Mouse (Mus musculus) MEL (cell line): ENCODE measurements around the gene Kcnmb1. TPM values are rescaled to one million over a fixed set of nuclear protein-coding genes. Genes with fewer than 3 reads are reported as not detected.

Experiments used
- DNase-seq: peaks from one replicate; pipeline ENCODE4 v3.0.0; 2011; ENCODE audit warnings: low read depth, low spot score
- H3K27ac ChIP-seq: 2 replicates; pipeline ENCODE4 v1.5.1; 2012; ENCODE audit warnings: low read depth, mild to moderate bottlenecking, control low read depth, low read length, moderate library complexity; ENCODE audit not compliant: control insufficient read depth
- H3K27me3 ChIP-seq, 2 experiments: fragments of 150-350 bp in 1 of 2; sonication (generic) in 1 of 2; 2 replicates each; pipeline ENCODE4 v1.6.1; 2012; ENCODE audit warnings: low read length in 2 of 2, mild to moderate bottlenecking in 2 of 2, improper control_type of control experiment in 1 of 2, moderate library complexity in 1 of 2; ENCODE audit not compliant: insufficient read depth in 2 of 2, control insufficient read depth in 1 of 2
- H3K36me3 ChIP-seq, 2 experiments: 2 replicates each; pipeline ENCODE4 v1.6.1; 2012 to 2014; ENCODE audit warnings: low read length in 2 of 2, improper control_type of control experiment in 1 of 2, inconsistent platforms in 1 of 2, mild to moderate bottlenecking in 1 of 2; ENCODE audit not compliant: insufficient read depth in 2 of 2, control insufficient read depth in 1 of 2
- H3K4me1 ChIP-seq, 2 experiments: fragments of 150-350 bp in 1 of 2; sonication (generic) in 1 of 2; 2 replicates each; pipeline ENCODE4 v1.6.1; 2012; ENCODE audit warnings: low read length in 2 of 2, improper control_type of control experiment in 1 of 2, mild to moderate bottlenecking in 1 of 2; ENCODE audit not compliant: insufficient read depth in 2 of 2, control insufficient read depth in 1 of 2
- H3K4me3 ChIP-seq, 2 experiments: fragments of 150-350 bp in 1 of 2; sonication (generic) in 1 of 2; 2 replicates each; pipeline ENCODE4 v1.5.1; 2012; ENCODE audit warnings: low read depth in 2 of 2, low read length in 2 of 2, mild to moderate bottlenecking in 2 of 2, moderate library complexity in 2 of 2, control low read depth in 1 of 2, improper control_type of control experiment in 1 of 2; ENCODE audit not compliant: control insufficient read depth in 1 of 2, insufficient read depth in 1 of 2
- H3K79me2 ChIP-seq: 2 replicates; pipeline ENCODE4 v1.6.1; 2012; ENCODE audit warnings: mild to moderate bottlenecking, low read length, moderate library complexity; ENCODE audit not compliant: control insufficient read depth, poor library complexity, insufficient read depth
- H3K9ac ChIP-seq: 2 replicates; pipeline ENCODE4 v1.6.1; 2012; ENCODE audit warnings: low read depth, mild to moderate bottlenecking, control low read depth, low read length, moderate library complexity; ENCODE audit not compliant: control insufficient read depth, poor library complexity, severe bottlenecking
- H3K9me3 ChIP-seq: fragments of 150-350 bp; sonication (generic); replicated peaks from 2 replicates; pipeline ENCODE4 v1.6.1; 2012; ENCODE audit warnings: mild to moderate bottlenecking, low read length, improper control_type of control experiment, moderate library complexity; ENCODE audit not compliant: insufficient read depth
- CTCF ChIP-seq, 3 experiments: IDR thresholded peaks in 2 of 3; conservative IDR thresholded peaks in 1 of 3; 2 replicates each; pipeline ENCODE4 v1.5.1; 2011 to 2012; ENCODE audit warnings: low read length in 3 of 3, low read depth in 2 of 3, mild to moderate bottlenecking in 2 of 3, improper control_type of control experiment in 1 of 3, inconsistent platforms in 1 of 3, mixed read lengths in 1 of 3, moderate library complexity in 1 of 3; ENCODE audit not compliant: control insufficient read depth in 1 of 3, insufficient read depth in 1 of 3, poor library complexity in 1 of 3, severe bottlenecking in 1 of 3
- E2F4 ChIP-seq: IDR thresholded peaks from 2 replicates; pipeline ENCODE4 v1.6.1; 2011; ENCODE audit warnings: low read depth, low read length, improper control_type of control experiment, borderline replicate concordance
- ELF1 ChIP-seq: IDR thresholded peaks from 2 replicates; pipeline ENCODE4 v1.6.1; 2014; ENCODE audit warnings: low read depth, mild to moderate bottlenecking, inconsistent platforms, low read length, improper control_type of control experiment, moderate library complexity
- MAFK ChIP-seq: IDR thresholded peaks from 2 replicates; pipeline ENCODE4 v1.6.1; 2011; ENCODE audit warnings: low read depth, mild to moderate bottlenecking, low read length, improper control_type of control experiment, borderline replicate concordance
- MAX ChIP-seq: IDR thresholded peaks from 2 replicates; pipeline ENCODE4 v1.6.1; 2011; ENCODE audit warnings: low read length, improper control_type of control experiment
- MXI1 ChIP-seq: IDR thresholded peaks from 2 replicates; pipeline ENCODE4 v1.6.1; 2011; ENCODE audit warnings: mild to moderate bottlenecking, low read depth, low read length, improper control_type of control experiment
- SMC3 ChIP-seq: IDR thresholded peaks from 2 replicates; pipeline ENCODE4 v1.6.1; 2011; ENCODE audit warnings: low read depth, low read length, improper control_type of control experiment
- USF1 ChIP-seq: IDR thresholded peaks from 2 replicates; pipeline ENCODE4 v1.6.1; 2014; ENCODE audit warnings: low read depth, mild to moderate bottlenecking, inconsistent platforms, low read length, improper control_type of control experiment, moderate library complexity
- ZNF384 ChIP-seq: IDR thresholded peaks from 2 replicates; pipeline ENCODE4 v1.6.1; 2012; ENCODE audit warnings: low read depth, mild to moderate bottlenecking, inconsistent platforms, low read length, improper control_type of control experiment
- polyA plus RNA-seq, 2 experiments: library from polyadenylated mRNA; stranded (reverse) in 1 of 2; unstranded in 1 of 2; fragments of >175 nt in 1 of 2; fragments of >200 nt in 1 of 2; gene quantifications; 2 replicates each; pipeline versions ENCODE4 v1.2.1 to v1.2.4; 2012; ENCODE audit warnings: low replicate concordance in 2 of 2, low read depth in 1 of 2; ENCODE audit not compliant: insufficient read length in 2 of 2, insufficient read depth in 1 of 2, missing spikeins in 1 of 2
- total RNA-seq: library from RNA; depleted of rRNA; stranded (reverse); fragments of 300-350 nt; gene quantifications from 2 replicates; pipeline ENCODE4 v1.2.3, GENCODE M21; 2012

Kcnmb1 gene
- total and polyA plus RNA-seq, 3 experiments: 0.15 to 0.85 TPM; not detected in 1

DNA sequence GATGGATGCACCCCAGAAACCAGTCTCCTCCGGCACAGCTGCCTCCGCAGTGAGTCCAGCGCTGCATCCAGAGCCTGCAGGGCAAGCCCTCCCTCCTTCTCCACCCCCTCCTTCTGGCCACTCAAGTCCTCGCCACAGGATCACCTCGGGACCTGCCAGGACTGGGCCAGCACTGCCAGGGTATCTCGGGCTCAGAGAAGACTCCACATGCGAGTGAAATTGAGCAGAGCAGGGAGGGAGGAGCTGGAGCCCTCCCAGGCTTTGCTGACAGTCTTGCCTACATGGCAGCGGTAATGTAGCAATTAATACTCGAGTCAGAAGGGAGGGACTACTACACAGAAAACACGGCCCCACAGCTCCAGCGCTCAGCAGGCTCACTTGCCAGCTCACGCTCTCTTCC, 30.1 kb downstream of the Kcnmb1 start, which contains the start of gene Kcnip1:
Kcnip1 (minus strand) TSS at position 215 of the 400 bp plus-strand sequence.
- no peak within 1 kb of the TSS for H3K4me3 ChIP-seq
- no peaks in the 10 kb centered on the region for H3K27me3 ChIP-seq
- no peaks in the 10 kb centered on the region for H3K9me3 ChIP-seq
- H3K36me3 ChIP-seq: no peaks in the 10 kb centered on the region
- no peak for DNase-seq
- no peaks in the 10 kb centered on the region for H3K79me2 ChIP-seq
- no peak within 1 kb of the TSS for H3K27ac ChIP-seq
- no peaks in the 10 kb centered on the region for H3K4me1 ChIP-seq
- H3K9ac ChIP-seq: no peak within 1 kb of the TSS
- no peak for TF ChIP-seq SMC3

DNA sequence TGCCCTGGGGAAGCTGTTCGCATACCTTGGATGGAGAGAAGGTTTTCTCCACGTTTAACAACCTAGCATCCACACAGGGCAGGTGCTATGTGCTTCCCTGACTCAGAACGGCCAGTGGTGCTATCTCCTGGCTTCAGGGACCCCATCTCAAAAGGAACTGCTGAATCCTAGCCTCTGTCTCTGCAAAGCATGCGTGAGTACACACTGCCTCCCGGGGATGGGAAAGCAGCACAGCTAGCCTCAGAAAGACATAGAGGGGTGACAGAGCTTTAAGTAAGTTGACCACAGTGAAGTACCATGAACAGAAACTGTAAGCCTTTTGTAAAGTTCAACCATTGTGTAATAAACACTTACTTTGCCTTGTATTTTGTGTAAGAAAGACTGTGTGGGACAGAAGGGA, 30.7 kb downstream of the Kcnmb1 start:
- H3K9ac ChIP-seq: no peak overlapping the region
- H3K27ac ChIP-seq: no peak overlapping the region
- H3K4me1 ChIP-seq: no peaks in the 10 kb centered on the region
- no peak for DNase-seq
- no peaks in the 10 kb centered on the region for H3K9me3 ChIP-seq
- H3K36me3 ChIP-seq: no peaks in the 10 kb centered on the region
- no peak overlapping the region for H3K4me3 ChIP-seq
- TF ChIP-seq CTCF (IDR thresholded peaks at IDR 0.05 in 2 of 3, conservative IDR thresholded peaks at IDR 0.05 in 1 of 3; ENCODE audit: control insufficient read depth in 1 of 3, insufficient read depth in 1 of 3, low read depth in 2 of 3, low read length in 3 of 3, poor library complexity in 1 of 3, severe bottlenecking in 1 of 3): no peak
- TF ChIP-seq SMC3: peak; percentile 5; the same call in 1 of the 2 replicates
- TF ChIP-seq MAFK: no peak
- no peak for TF ChIP-seq ELF1
- TF ChIP-seq, all 39 proteins: peak for 1
- Histone ChIP-seq H3K79me2 (no peaks in the 10 kb centered on the region), H3K27me3 (no peaks in the 10 kb centered on the region)

DNA sequence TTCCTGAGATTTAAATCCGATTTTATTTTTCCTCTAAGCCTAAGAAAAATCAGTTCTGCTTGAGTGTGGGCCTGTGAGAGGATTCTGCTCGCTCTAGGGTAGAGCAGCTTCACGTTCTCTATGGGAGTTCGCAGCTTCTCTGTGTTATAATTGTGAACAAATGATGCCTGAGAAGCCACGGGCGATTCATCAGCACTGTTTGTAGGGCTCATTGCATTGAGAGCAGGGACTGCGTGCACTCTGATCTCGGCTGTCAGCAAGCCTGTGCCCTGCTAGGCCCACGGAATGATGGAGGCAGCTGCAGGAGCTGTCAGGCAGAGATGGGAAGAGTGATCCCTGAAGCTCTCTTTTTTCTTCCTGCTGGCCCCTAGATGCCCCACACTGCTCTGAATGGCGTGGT, 35.4 kb downstream of the Kcnmb1 start:
- no peak overlapping the region for H3K27ac ChIP-seq
- H3K27me3 ChIP-seq: no peaks in the 10 kb centered on the region
- TF ChIP-seq USF1: no peak
- TF ChIP-seq MAFK: no peak
- no peak for TF ChIP-seq ZNF384
- TF ChIP-seq MAX: no peak
- TF ChIP-seq MXI1: no peak
- no peak for TF ChIP-seq E2F4
- TF ChIP-seq, all 39 proteins: peak for 0
- peaks cover 0 to 13% of the 10 kb centered on the region in 2 experiments; a peak in 2 of 4 replicates for H3K36me3 ChIP-seq
- H3K79me2 ChIP-seq: no peaks in the 10 kb centered on the region
- DNase-seq: no peak
- no peak overlapping the region for H3K9ac ChIP-seq
- no peaks in the 10 kb centered on the region for H3K9me3 ChIP-seq
- peaks cover 7 to 15% of the 10 kb centered on the region in 2 experiments for H3K4me1 ChIP-seq
- no peak overlapping the region for H3K4me3 ChIP-seq
